Mouse (Mus musculus) gastrocnemius, postnatal 25 days (tissue): ENCODE measurements around the gene Gm10130. TPM values are rescaled to one million over a fixed set of nuclear protein-coding genes. Genes with fewer than 3 reads are reported as not detected.
"Not testable (repeated sequence)": the region's sequence is repeated elsewhere in the genome, so short reads cannot be mapped to it uniquely, and the experiment has no call there.

Experiments used
- DNase-seq: peaks from one replicate; pipeline ENCODE4 v3.0.0; 2022
- long read RNA-seq, 2 experiments: library from polyadenylated mRNA; stranded (forward); transcript quantifications; one replicate each; pipeline ENCODE4 v2.0.0; 2021
- total RNA-seq, 2 experiments: library from RNA; stranded (reverse); gene quantifications; 1 replicate in 1 of 2; 2 replicates in 1 of 2; pipeline ENCODE4 v1.2.3; 2021

The Gm10130 gene
- total RNA-seq = 1 to 10 TPM in 1 of 2 experiments, not detected in 1; 1.2 TPM
- long read RNA-seq, experiment 1, partial matches to known transcripts = 0 of 3 reads
- long read RNA-seq, experiment 1, other reads (novel, unspliced or antisense) = 3 of 3 reads
- long read RNA-seq, experiment 2, partial matches to known transcripts = 0 of 1 reads
- long read RNA-seq, experiment 2, other reads (novel, unspliced or antisense) = 1 of 1 reads

- DNase-seq = no peak
Measured at GRCm38 (mm10) chr2:150323402-150323801, at the start of gene Gm10130. Gene Gm10130, plus strand, starts transcription at chr2:150323702.

- DNase-seq = no peak
Measured at GRCm38 (mm10) chr2:150293669-150294068, 29.8 kb upstream of the Gm10130 start.

GRCm38 (mm10) chr2:150299096-150299495 is 24.4 kb upstream of the Gm10130 start:
- DNase-seq = no peak

GRCm38 (mm10) chr2:150307183-150307773 is 16.2 kb upstream of the Gm10130 start:
- DNase-seq = no peak

GRCm38 (mm10) chr2:150310952-150311884 is 12.3 kb upstream of the Gm10130 start:
- peak; percentile 88 for DNase-seq

- no peak for DNase-seq
Measured at GRCm38 (mm10) chr2:150316140-150316539, 7.4 kb upstream of the Gm10130 start.

GRCm38 (mm10) chr2:150318973-150319372 is 4.5 kb upstream of the Gm10130 start:
- DNase-seq = no peak

GRCm38 (mm10) chr2:150357136-150357535 is 33.6 kb downstream of the Gm10130 start:
- DNase-seq = not testable (repeated sequence)

GRCm38 (mm10) chr2:150362113-150362877 is 38.8 kb downstream of the Gm10130 start, which contains the start of gene 3300002I08Rik:
Gene 3300002I08Rik, minus strand, starts transcription at chr2:150362765.
- DNase-seq = peak; percentile 82

- DNase-seq = no peak
Measured at GRCm38 (mm10) chr2:150362878-150363229, 39.4 kb downstream of the Gm10130 start.

GRCm38 (mm10) chr2:150385553-150386106 is 62.1 kb downstream of the Gm10130 start:
- not testable (repeated sequence) for DNase-seq

GRCm38 (mm10) chr2:150390198-150390597 is 66.7 kb downstream of the Gm10130 start:
- no peak for DNase-seq

- DNase-seq = not testable (repeated sequence)
Measured at GRCm38 (mm10) chr2:150412146-150412545, 88.6 kb downstream of the Gm10130 start.

Other genes with a start within 250 kb of the Gm10130 start
- gene Zfp120, start 187.0 kb upstream of the Gm10130 start, total RNA-seq = 1 to 10 TPM; 5.0 to 6.3 TPM
- not detected for gene Gm10770, start 144.0 kb upstream of the Gm10130 start, total RNA-seq
- gene Gm14139, start 141.9 kb upstream of the Gm10130 start, total RNA-seq = not detected
- 1 to 10 TPM; 1.5 to 1.8 TPM for gene Zfp937, start 105.6 kb upstream of the Gm10130 start, total RNA-seq
- 1 to 10 TPM; 1.5 to 2.3 TPM for gene Gm21994, start 68.1 kb upstream of the Gm10130 start, total RNA-seq
- not detected for gene Gm14124, start 66.2 kb upstream of the Gm10130 start, total RNA-seq
- gene 3300002I08Rik, start 39.1 kb downstream of the Gm10130 start, total RNA-seq = 1 to 10 TPM; 1.8 to 2.1 TPM
- gene Zfp442, start 127.8 kb downstream of the Gm10130 start, total RNA-seq = 1 to 10 TPM; 1.5 to 2.6 TPM
- not detected for gene Zfp345, start 161.4 kb downstream of the Gm10130 start, total RNA-seq
- gene Cst7, start 246.7 kb downstream of the Gm10130 start, total RNA-seq = not detected